Mouse (Mus musculus) cerebellum, adult 2 months (tissue): ENCODE data around the gene Ppfibp1.

ENCODE experiments used
- CTCF ChIP-seq: fragments of 200-500 bp; IDR thresholded peaks from 2 replicates; pipeline ENCODE4 v1.5.1; 2011; ENCODE audit warnings: low read depth, mild to moderate bottlenecking, control low read depth, low read length, moderate library complexity, borderline replicate concordance; ENCODE audit not compliant: insufficient read depth
- POLR2A ChIP-seq: fragments of 200-500 bp; IDR thresholded peaks from 2 replicates; pipeline ENCODE4 v1.6.1; 2011; ENCODE audit warnings: low read length, control low read depth, borderline replicate concordance; ENCODE audit not compliant: insufficient read depth

DNA sequence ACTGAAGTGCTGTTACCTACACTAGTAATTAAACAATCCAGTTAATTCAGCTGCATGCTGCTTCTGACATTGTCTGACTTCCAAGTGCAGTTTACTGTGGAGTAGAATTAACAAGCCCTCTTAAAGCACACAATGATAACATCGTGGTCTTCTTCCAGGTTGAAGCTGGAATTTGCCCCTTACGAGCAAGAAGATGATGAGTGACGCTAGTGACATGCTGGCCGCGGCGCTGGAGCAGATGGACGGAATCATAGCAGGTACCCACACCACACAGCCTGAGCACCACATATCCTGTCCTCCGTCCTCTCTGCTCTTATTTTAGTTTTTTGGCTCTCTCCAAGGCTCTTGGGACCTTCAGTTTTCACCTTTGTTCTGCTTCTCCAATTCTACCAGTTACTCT is 88.2 kb downstream of the Ppfibp1 start:
- TF ChIP-seq CTCF (no peak), POLR2A (no peak)
